Mouse (Mus musculus) layer of hippocampus, adult 8-10 months (tissue): Measurements from ENCODE around the gene Fam110c. TPM values are rescaled to one million over a fixed set of nuclear protein-coding genes. Genes with fewer than 3 reads are reported as not detected.

Experiments used
- DNase-seq, 2 experiments: peaks; one replicate each; pipeline ENCODE4 v3.0.0; 2022; ENCODE audit warnings: low spot score in 2 of 2
- total RNA-seq, 4 experiments: library from RNA; stranded (reverse); gene quantifications; 2 replicates each; pipeline ENCODE4 v1.2.4; 2022

Fam110c gene
- total RNA-seq, 4 experiments from 2014 or later, result 0.09 to 0.17 TPM; not detected in 2

GRCm38 (mm10) chr12:31101821-31102220 lies 28.2 kb downstream of the Fam110c start:
- DNase-seq, result no peak

GRCm38 (mm10) chr12:31116005-31116466 lies 42.4 kb downstream of the Fam110c start:
- DNase-seq, result peak; percentile 8 to 50

- no peak for DNase-seq
These were observed 46.9 kb downstream of the Fam110c start for GRCm38 (mm10) chr12:31120535-31120934.

- no peak for DNase-seq
These were observed 49.4 kb downstream of the Fam110c start for GRCm38 (mm10) chr12:31122892-31123622.

GRCm38 (mm10) chr12:31126071-31126470 lies 52.4 kb downstream of the Fam110c start:
- DNase-seq, result no peak

- no peak for DNase-seq
These were observed 55.9 kb downstream of the Fam110c start for GRCm38 (mm10) chr12:31129548-31129947.

Other genes with a start within 250 kb of the Fam110c start
- 1 to 10 TPM; 2.1 to 6.7 (median 3.1) TPM for gene Alkal2, start 189.5 kb upstream of the Fam110c start, total RNA-seq
- gene Acp1, start 162.3 kb upstream of the Fam110c start, total RNA-seq, result 10 to 100 TPM; 51.9 to 62.4 (median 56.0) TPM
- 10 to 100 TPM; 10.6 to 13.5 (median 12.2) TPM for gene Sh3yl1, start 162.2 kb upstream of the Fam110c start, total RNA-seq
- not detected for gene Gm6993, start 166.9 kb downstream of the Fam110c start, total RNA-seq
- 10 to 100 TPM; 32.9 to 38.1 (median 35.4) TPM for gene Lamb1, start 191.4 kb downstream of the Fam110c start, total RNA-seq